Mouse (Mus musculus): Measurements from ENCODE around the gene Abcb4.
"Not testable (repeated sequence)": the region's sequence is repeated elsewhere in the genome, so short reads cannot be mapped to it uniquely, and the experiment has no call there.

Abcb4 gene

GRCm38 (mm10) chr5:8893300-8894103, at the start of gene Abcb4:
Abcb4 (plus strand) TSS chr5:8893717.
- peak in 1 of 2 experiments; percentile 16 for DNase-seq (ENCODE audit: low spot score in 2 of 2)

- DNase-seq (ENCODE audit: low spot score in 2 of 2): not testable (repeated sequence)
Observed at GRCm38 (mm10) chr5:8848607-8849575, 44.6 kb upstream of the Abcb4 start.

GRCm38 (mm10) chr5:8850851-8851250, 42.7 kb upstream of the Abcb4 start:
- no peak for DNase-seq (ENCODE audit: low spot score in 2 of 2)

- no peak for DNase-seq (ENCODE audit: low spot score in 2 of 2)
Observed at GRCm38 (mm10) chr5:8857201-8857600, 36.3 kb upstream of the Abcb4 start.

GRCm38 (mm10) chr5:8861811-8862210, 31.7 kb upstream of the Abcb4 start:
- no peak for DNase-seq (ENCODE audit: low spot score in 2 of 2)

- no peak for DNase-seq (ENCODE audit: low spot score in 2 of 2)
Observed at GRCm38 (mm10) chr5:8863580-8864337, 29.8 kb upstream of the Abcb4 start.

GRCm38 (mm10) chr5:8865630-8866029, 27.9 kb upstream of the Abcb4 start:
- not testable (repeated sequence) for DNase-seq (ENCODE audit: low spot score in 2 of 2)

GRCm38 (mm10) chr5:8866366-8866765, 27.2 kb upstream of the Abcb4 start:
- no peak for DNase-seq (ENCODE audit: low spot score in 2 of 2)

- no peak for DNase-seq (ENCODE audit: low spot score in 2 of 2)
Observed at GRCm38 (mm10) chr5:8868019-8868418, 25.5 kb upstream of the Abcb4 start.

GRCm38 (mm10) chr5:8872979-8873915, 20.3 kb upstream of the Abcb4 start:
- DNase-seq (ENCODE audit: low spot score in 2 of 2): no peak

GRCm38 (mm10) chr5:8877086-8877485, 16.4 kb upstream of the Abcb4 start:
- DNase-seq (ENCODE audit: low spot score in 2 of 2): no peak

- no peak for DNase-seq (ENCODE audit: low spot score in 2 of 2)
Observed at GRCm38 (mm10) chr5:8877800-8878199, 15.7 kb upstream of the Abcb4 start.

- no peak for DNase-seq (ENCODE audit: low spot score in 2 of 2)
Observed at GRCm38 (mm10) chr5:8885837-8886236, 7.7 kb upstream of the Abcb4 start.

GRCm38 (mm10) chr5:8894104-8894425, 548 bp downstream of the Abcb4 start:
- DNase-seq (ENCODE audit: low spot score in 2 of 2): no peak

GRCm38 (mm10) chr5:8894641-8895490, 1.3 kb downstream of the Abcb4 start:
- DNase-seq (ENCODE audit: low spot score in 2 of 2): no peak

GRCm38 (mm10) chr5:8896198-8896597, 2.7 kb downstream of the Abcb4 start:
- no peak for DNase-seq (ENCODE audit: low spot score in 2 of 2)

GRCm38 (mm10) chr5:8898246-8898645, 4.7 kb downstream of the Abcb4 start:
- no peak for DNase-seq (ENCODE audit: low spot score in 2 of 2)

GRCm38 (mm10) chr5:8901001-8901400, 7.5 kb downstream of the Abcb4 start:
- no peak for DNase-seq (ENCODE audit: low spot score in 2 of 2)

GRCm38 (mm10) chr5:8902141-8902817, 8.8 kb downstream of the Abcb4 start:
- no peak for DNase-seq (ENCODE audit: low spot score in 2 of 2)
